Mouse (Mus musculus): ENCODE data around the gene Fer. TPM values are rescaled to one million over a fixed set of nuclear protein-coding genes. Genes with fewer than 3 reads are reported as not detected.
"Not testable (repeated sequence)": the region's sequence is repeated elsewhere in the genome, so short reads cannot be mapped to it uniquely, and the experiment has no call there.

Fer gene
- polyA plus RNA-seq, 1 experiment: 67.9 TPM

DNA sequence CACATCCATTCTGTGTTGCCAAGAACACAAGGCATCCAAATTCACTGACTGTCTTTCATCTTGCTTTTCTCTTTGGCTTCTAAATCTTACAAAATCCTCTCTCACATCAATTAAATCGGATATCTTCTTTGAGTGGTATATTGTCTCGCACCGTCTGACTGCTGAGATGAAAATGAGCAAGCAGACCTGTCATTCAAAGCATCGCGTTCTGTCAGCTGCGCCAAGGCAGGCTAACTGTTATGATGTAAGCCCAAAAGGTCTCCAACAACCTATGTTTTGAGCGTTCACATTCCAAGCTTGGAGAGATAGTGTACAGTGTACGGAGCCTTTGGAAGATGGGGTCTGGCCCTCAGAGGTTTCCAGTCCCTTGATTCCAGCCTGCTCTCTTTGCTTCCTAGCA lies 26.2 kb upstream of the Fer start:
- no peak overlapping the region for H3K4me3 ChIP-seq (ENCODE audit: insufficient read depth, low read length)
- no peak for TF ChIP-seq CTCF (IDR thresholded peaks at IDR 0.05; ENCODE audit: borderline replicate concordance, insufficient read depth, low read length)
- no peak for TF ChIP-seq POLR2A (IDR thresholded peaks at IDR 0.05; ENCODE audit: low read depth, low read length)
- H3K27ac ChIP-seq (ENCODE audit: insufficient read depth, low read length): no peak overlapping the region
- no peaks in the 10 kb centered on the region for H3K4me1 ChIP-seq (ENCODE audit: control insufficient read depth, insufficient read depth, low read length)

DNA sequence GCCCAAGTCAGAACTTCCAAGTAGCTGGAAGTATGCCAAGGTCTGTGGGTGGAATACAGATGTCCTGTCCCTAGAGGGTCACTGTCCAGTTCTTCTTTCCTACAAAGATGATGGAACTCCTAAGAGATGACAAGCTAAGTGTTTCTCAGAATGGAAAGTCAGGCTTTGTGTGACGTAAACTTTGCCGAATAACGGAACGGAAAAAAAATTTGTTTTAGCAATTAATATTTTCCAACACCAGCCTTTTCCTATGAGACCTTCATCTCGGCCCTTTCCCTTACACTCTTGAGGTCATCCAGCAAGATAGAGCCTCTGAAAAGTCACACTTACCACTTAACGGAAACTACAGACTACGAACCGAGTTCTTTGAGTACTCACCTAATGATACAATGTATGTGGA lies 24.7 kb upstream of the Fer start:
- H3K4me3 ChIP-seq (ENCODE audit: insufficient read depth, low read length): no peak overlapping the region
- H3K4me1 ChIP-seq (ENCODE audit: control insufficient read depth, insufficient read depth, low read length): no peaks in the 10 kb centered on the region

DNA sequence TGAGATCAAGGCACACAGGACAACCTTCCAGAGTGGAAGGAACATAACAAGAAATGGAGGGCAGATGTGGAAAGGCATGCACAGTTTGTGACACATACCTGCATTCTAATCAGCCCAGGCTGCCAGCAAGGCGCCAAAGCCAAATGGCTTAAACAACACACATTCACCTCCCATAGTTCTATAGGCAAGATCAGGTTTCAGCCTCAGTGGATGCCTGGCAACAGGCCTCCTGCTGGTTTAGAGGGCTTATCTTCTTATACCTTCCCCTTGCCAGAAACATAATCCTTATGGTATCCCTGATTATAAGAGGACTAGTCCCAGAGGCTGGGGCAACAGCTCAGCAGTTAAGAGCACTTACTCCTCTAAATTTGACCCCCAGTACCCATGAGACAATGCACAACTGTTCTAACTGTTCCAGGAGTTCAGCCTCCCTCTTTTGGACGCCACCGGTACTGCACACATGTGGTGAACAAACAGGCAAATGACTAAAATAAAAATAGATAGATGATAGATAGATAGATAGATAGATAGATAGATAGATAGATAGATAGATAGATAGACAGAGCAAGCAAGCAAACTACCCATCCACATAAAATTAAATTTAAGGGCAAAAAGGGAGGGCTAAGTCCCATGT lies 23.1 kb upstream of the Fer start:
- H3K27ac ChIP-seq (ENCODE audit: insufficient read depth, low read length): no peak overlapping the region
- no peak overlapping the region for H3K4me3 ChIP-seq (ENCODE audit: insufficient read depth, low read length)
- TF ChIP-seq CTCF (IDR thresholded peaks at IDR 0.05; ENCODE audit: borderline replicate concordance, insufficient read depth, low read length) (no peak), POLR2A (IDR thresholded peaks at IDR 0.05; ENCODE audit: low read depth, low read length) (no peak)
- H3K4me1 ChIP-seq (ENCODE audit: control insufficient read depth, insufficient read depth, low read length): no peaks in the 10 kb centered on the region

More for the DNA sequence above, 24.7 kb upstream of the Fer start:
- TF ChIP-seq POLR2A (IDR thresholded peaks at IDR 0.05; ENCODE audit: low read depth, low read length) (no peak), CTCF (IDR thresholded peaks at IDR 0.05; ENCODE audit: borderline replicate concordance, insufficient read depth, low read length) (no peak)
- H3K27ac ChIP-seq (ENCODE audit: insufficient read depth, low read length): no peak overlapping the region

DNA sequence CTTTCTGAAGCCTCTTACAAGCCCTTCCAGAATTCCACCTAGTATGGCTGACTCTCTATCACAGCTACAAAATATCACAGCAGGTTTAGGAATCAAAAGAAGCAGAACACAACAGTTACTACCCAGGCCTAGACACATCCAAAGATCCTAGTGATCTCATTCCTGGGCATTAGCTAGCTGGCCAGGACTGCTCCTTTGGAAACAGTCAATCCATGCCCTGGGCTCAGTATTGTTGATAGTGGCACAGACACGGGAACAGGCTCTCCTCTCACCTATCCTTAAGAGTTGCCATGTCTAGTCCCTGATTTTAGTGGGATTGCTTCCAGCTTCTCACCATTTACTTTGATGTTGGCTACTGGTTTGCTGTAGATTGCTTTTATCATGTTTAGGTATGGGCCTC lies 20.6 kb upstream of the Fer start:
- Histone ChIP-seq H3K4me3 (ENCODE audit: insufficient read depth, low read length) (no peak overlapping the region), H3K27ac (ENCODE audit: insufficient read depth, low read length) (no peak overlapping the region), H3K4me1 (ENCODE audit: control insufficient read depth, insufficient read depth, low read length) (peaks cover 2% of the 10 kb centered on the region; the same call in 1 of the 2 replicates)
- no peak for TF ChIP-seq CTCF (IDR thresholded peaks at IDR 0.05; ENCODE audit: borderline replicate concordance, insufficient read depth, low read length)
- no peak for TF ChIP-seq POLR2A (IDR thresholded peaks at IDR 0.05; ENCODE audit: low read depth, low read length)

DNA sequence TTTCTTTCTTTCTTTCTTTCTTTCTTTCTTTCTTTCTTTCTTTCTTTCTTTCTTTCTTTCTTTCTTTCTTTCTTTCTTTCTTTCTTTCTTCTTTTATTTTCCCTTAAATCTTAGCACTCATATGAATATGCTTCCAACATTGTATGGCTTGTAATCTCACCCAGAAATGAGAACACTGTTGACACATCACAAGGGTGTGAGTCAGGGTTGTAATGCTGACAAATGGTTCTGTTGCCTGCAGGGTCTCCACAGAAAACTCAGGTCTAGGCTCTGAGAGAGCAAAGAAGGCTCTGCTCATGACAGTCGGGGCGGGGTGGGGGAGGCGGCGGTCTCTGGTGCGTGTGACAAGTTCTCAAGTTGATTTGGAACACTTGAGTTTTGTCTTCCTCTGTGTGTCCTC lies 17.9 kb upstream of the Fer start:
- H3K4me1 ChIP-seq (ENCODE audit: control insufficient read depth, insufficient read depth, low read length): peaks cover 5% of the 10 kb centered on the region; the same call in 1 of the 2 replicates
- TF ChIP-seq POLR2A (IDR thresholded peaks at IDR 0.05; ENCODE audit: low read depth, low read length) (no peak), CTCF (IDR thresholded peaks at IDR 0.05; ENCODE audit: borderline replicate concordance, insufficient read depth, low read length) (no peak)
- no peak overlapping the region for H3K27ac ChIP-seq (ENCODE audit: insufficient read depth, low read length)
- no peak overlapping the region for H3K4me3 ChIP-seq (ENCODE audit: insufficient read depth, low read length)

DNA sequence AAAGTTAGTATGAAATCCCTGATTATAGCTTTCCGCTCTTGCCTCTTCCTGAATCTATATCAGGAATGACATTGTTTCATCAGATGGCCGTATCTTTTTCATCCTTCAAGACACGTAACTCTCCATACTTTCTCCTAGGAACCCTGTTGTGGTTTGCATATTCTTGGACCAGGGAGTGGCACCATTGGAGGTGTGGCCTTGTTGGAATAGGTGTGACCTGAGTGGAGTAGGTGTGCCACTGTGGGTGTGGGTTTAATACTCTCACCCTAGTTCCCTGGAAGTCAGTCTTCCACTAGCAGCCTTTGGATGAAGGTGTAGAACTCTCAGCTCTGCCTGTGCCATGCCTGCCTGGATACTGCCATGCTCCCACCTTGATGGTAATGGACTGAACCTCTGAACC lies 17.1 kb upstream of the Fer start:
- not testable (repeated sequence) for H3K4me3 ChIP-seq (ENCODE audit: insufficient read depth, low read length); H3K4me1 ChIP-seq (ENCODE audit: control insufficient read depth, insufficient read depth, low read length); H3K27ac ChIP-seq (ENCODE audit: insufficient read depth, low read length)

DNA sequence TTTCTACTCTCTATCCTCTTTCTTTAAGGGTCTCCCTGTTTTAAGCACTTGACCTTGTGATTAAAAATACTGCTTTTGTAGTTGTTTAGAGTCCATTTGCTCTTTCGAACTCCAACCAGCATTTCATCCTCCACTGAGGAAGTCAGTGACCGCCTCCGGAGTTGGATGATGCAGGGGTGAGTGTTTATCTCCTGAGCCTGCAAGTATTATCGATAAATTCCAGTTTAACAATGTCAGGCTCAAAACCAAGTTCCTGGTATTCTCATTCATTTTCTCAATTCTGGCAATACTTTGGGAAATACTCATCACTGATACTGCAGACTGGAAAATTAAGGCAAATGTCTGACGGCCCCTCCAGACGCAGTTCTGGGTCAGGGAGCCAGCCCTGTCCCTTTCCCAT lies 13.7 kb upstream of the Fer start:
- Histone ChIP-seq H3K4me3 (ENCODE audit: insufficient read depth, low read length) (peak overlapping the region; percentile 49), H3K4me1 (ENCODE audit: control insufficient read depth, insufficient read depth, low read length) (peaks cover 5% of the 10 kb centered on the region; the same call in 1 of the 2 replicates), H3K27ac (ENCODE audit: insufficient read depth, low read length) (peak overlapping the region; percentile 79)
- no peak for TF ChIP-seq POLR2A (IDR thresholded peaks at IDR 0.05; ENCODE audit: low read depth, low read length)
- TF ChIP-seq CTCF (IDR thresholded peaks at IDR 0.05; ENCODE audit: borderline replicate concordance, insufficient read depth, low read length): no peak

DNA sequence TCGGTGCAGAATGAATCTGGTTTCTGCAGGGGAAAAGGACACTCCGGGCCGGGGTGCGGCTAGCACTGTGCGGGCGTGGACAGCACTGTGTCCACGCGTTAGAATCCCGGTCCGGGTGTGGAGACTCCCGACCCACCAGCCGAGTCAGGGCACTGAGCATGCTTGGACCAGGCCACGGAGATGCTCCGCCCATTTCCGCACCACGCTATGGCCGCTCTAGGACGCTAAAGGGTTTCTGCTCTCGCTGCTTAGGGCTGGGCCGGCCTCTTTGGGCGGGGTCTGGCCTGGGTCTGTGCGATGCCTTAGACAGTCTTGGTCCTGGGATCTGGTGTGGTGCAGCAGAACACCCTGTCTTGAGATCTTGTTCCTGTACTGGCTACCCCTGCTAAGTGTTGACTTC lies 13.3 kb upstream of the Fer start:
- peak overlapping the region; percentile 79 for H3K27ac ChIP-seq (ENCODE audit: insufficient read depth, low read length)
- TF ChIP-seq POLR2A (IDR thresholded peaks at IDR 0.05; ENCODE audit: low read depth, low read length) (peak; percentile 90), CTCF (IDR thresholded peaks at IDR 0.05; ENCODE audit: borderline replicate concordance, insufficient read depth, low read length) (no peak)

DNA sequence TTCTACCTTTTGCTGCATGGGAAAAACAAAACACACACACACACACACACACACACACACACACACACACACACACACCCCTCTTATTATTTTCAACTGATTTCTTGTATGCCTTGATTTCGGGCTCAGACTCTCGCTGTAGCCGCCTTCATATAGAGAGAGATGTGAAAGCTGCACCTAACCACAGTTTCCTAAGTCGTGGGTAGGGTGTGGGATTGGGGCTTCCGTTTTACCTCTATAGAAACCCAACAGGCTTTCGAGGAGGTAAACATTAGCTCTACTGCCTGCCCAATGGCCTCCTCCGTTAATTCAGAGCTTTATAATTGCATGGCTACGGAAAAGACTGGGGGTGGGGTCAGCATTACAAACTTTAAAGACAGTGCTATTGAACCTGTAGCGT lies 12.8 kb upstream of the Fer start:
- Histone ChIP-seq H3K4me3 (ENCODE audit: insufficient read depth, low read length) (no peak overlapping the region), H3K4me1 (ENCODE audit: control insufficient read depth, insufficient read depth, low read length) (peaks cover 5% of the 10 kb centered on the region; the same call in 1 of the 2 replicates), H3K27ac (ENCODE audit: insufficient read depth, low read length) (0 out of 2 replicates have a peak overlapping the region, but pooled peaks have one; percentile 4)
- no peak for TF ChIP-seq CTCF (IDR thresholded peaks at IDR 0.05; ENCODE audit: borderline replicate concordance, insufficient read depth, low read length)
- TF ChIP-seq POLR2A (IDR thresholded peaks at IDR 0.05; ENCODE audit: low read depth, low read length): no peak

More for the DNA sequence above, 13.3 kb upstream of the Fer start:
- H3K4me1 ChIP-seq (ENCODE audit: control insufficient read depth, insufficient read depth, low read length): peaks cover 5% of the 10 kb centered on the region; the same call in 1 of the 2 replicates
- H3K4me3 ChIP-seq (ENCODE audit: insufficient read depth, low read length): peak overlapping the region; percentile 49

DNA sequence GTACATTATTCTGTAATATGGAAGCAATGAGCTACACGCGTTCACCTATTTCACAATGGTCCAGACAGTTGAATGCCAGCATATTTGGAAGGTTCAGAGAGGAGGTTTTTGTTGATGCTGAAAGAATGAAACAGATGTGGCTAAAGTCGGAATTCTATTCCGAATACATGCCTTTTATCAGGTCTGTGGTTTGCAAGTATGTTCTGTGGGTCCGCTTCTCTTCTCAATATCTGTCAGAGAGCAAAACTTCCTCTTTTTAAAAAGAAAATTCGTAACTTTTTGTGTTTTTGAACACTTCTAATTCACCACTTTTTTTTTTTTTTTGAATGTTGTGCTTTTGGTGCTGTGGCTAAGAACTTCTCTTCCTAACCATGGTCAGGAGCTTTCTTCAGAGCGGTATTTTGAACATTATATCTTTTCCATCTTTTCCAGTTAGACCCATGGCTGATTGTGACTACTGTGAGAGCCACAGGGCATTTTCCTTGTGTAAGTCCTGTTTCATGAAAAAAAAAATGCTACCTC lies 5.8 kb upstream of the Fer start:
- TF ChIP-seq POLR2A (IDR thresholded peaks at IDR 0.05; ENCODE audit: low read depth, low read length) (no peak), CTCF (IDR thresholded peaks at IDR 0.05; ENCODE audit: borderline replicate concordance, insufficient read depth, low read length) (no peak)
- H3K4me1 ChIP-seq (ENCODE audit: control insufficient read depth, insufficient read depth, low read length): peaks cover 2% of the 10 kb centered on the region; the same call in 1 of the 2 replicates
- no peak overlapping the region for H3K4me3 ChIP-seq (ENCODE audit: insufficient read depth, low read length)
- no peak overlapping the region; the same call in 1 of the 2 replicates for H3K27ac ChIP-seq (ENCODE audit: insufficient read depth, low read length)
